Mouse (Mus musculus) 3134 (cell line): ENCODE measurements around the gene Nfib.

Experiments used
- DNase-seq: peaks from one replicate; pipeline ENCODE4 v3.0.0-alpha.2; 2011; ENCODE audit warnings: low spot score; ENCODE audit not compliant: insufficient read length; ENCODE audit errors: extremely low read depth

Gene Nfib

GRCm38 (mm10) chr4:82704841-82705794 is at the start of gene Nfib:
Gene Nfib (minus strand): TSS chr4:82705750.
- no peak for DNase-seq

- DNase-seq = no peak
Observed at GRCm38 (mm10) chr4:82735764-82736163, 30.2 kb upstream of the Nfib start.

GRCm38 (mm10) chr4:82734765-82735481 is 29.4 kb upstream of the Nfib start:
- DNase-seq = no peak

GRCm38 (mm10) chr4:82734348-82734747 is 28.8 kb upstream of the Nfib start:
- DNase-seq = no peak

- no peak for DNase-seq
Observed at GRCm38 (mm10) chr4:82733636-82734035, 28.1 kb upstream of the Nfib start.

- no peak for DNase-seq
Observed at GRCm38 (mm10) chr4:82730248-82730887, 24.8 kb upstream of the Nfib start.

- DNase-seq = no peak
Observed at GRCm38 (mm10) chr4:82724058-82724457, 18.5 kb upstream of the Nfib start.

- DNase-seq = no peak
Observed at GRCm38 (mm10) chr4:82723048-82723447, 17.5 kb upstream of the Nfib start.

GRCm38 (mm10) chr4:82715833-82716232 is 10.3 kb upstream of the Nfib start:
- no peak for DNase-seq

- no peak for DNase-seq
Observed at GRCm38 (mm10) chr4:82711611-82712295, 6.2 kb upstream of the Nfib start.

- DNase-seq = no peak
Observed at GRCm38 (mm10) chr4:82709666-82710065, 4.1 kb upstream of the Nfib start.

- DNase-seq = no peak
Observed at GRCm38 (mm10) chr4:82706012-82706411, 462 bp upstream of the Nfib start.

- no peak for DNase-seq
Observed at GRCm38 (mm10) chr4:82704079-82704830, 1.3 kb downstream of the Nfib start.

- DNase-seq = no peak
Observed at GRCm38 (mm10) chr4:82702808-82703207, 2.7 kb downstream of the Nfib start.

- no peak for DNase-seq
Observed at GRCm38 (mm10) chr4:82699504-82699903, 6.0 kb downstream of the Nfib start.

- no peak for DNase-seq
Observed at GRCm38 (mm10) chr4:82698616-82699015, 6.9 kb downstream of the Nfib start.

GRCm38 (mm10) chr4:82697151-82697550 is 8.4 kb downstream of the Nfib start:
- no peak for DNase-seq

GRCm38 (mm10) chr4:82695760-82696501 is 9.6 kb downstream of the Nfib start:
- no peak for DNase-seq

GRCm38 (mm10) chr4:82692009-82692326 is 13.6 kb downstream of the Nfib start:
- DNase-seq = no peak
